Mouse (Mus musculus) G1E-ER4 (cell line): ENCODE results near the gene Gna11. TPM values are rescaled to one million over a fixed set of nuclear protein-coding genes. Genes with fewer than 3 reads are reported as not detected.

ENCODE experiments used
- GATA1 ChIP-seq: IDR thresholded peaks from one replicate; pipeline ENCODE4 v1.8.0; 2012; ENCODE audit warnings: low read length, inconsistent platforms
- polyA plus RNA-seq: library from polyadenylated mRNA; stranded (reverse); fragments of >175 nt; gene quantifications from 2 replicates; pipeline ENCODE4 v1.2.3, GENCODE M21; 2012

Gna11 gene
- 15.0 and 16.3 TPM in 2 replicates for polyA plus RNA-seq

DNA sequence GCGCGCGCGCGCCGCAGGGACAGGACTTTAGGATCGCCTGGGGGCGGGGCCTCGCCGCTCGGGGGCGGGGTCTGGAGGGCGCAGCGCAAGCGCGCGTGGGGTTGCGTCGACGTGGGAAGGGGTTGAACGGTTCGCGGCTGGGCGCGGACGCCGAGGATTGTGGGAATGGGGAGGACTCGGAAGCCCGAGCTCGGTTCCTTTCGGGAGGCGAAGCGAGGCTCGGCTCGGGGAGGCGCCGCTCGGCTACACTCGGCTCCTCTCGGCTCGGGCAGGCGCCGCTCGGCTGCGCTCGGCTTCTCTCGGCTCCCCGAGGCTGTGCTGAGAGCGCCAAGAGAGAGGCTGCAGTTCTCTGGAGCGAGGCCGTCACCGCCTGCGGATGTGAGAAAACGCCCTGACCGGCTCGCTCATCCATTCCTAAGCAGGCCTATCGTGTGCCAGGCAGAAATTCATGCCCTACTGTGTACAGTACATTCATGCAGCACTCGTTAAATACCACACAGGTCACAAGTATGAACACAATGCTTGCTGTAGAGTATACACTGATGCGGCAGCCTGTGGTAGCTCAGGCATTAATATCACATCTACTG lies at the start of gene Gna11:
TSS of gene Gna11 (minus strand) at position 30 of the 587 bp plus-strand sequence.
- no peak for TF ChIP-seq GATA1

DNA sequence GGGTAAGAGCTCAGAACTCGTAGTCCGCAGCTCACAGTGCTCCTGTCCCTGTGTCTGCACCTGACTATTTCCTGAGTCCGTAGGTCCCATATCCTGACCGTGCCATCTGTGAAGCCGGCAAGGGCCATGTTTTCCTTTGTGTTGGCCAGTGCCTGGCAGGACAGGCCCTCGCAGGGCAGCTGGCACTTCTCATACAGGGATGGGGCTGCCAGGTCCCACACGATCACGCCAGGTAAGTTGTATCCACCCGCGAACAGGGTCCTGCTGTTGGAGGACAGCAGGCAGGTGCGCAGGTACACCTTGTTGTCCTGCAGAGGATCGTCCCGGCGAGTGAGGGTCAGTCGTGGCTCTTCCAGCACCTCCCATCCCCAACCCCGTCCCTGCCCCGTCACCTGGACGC lies 48.9 kb upstream of the Gna11 start:
- TF ChIP-seq GATA1 = no peak

GRCm38 (mm10) chr10:81593223-81593622 lies 48.2 kb upstream of the Gna11 start:
- TF ChIP-seq GATA1 = no peak

GRCm38 (mm10) chr10:81592631-81593030 lies 47.6 kb upstream of the Gna11 start:
- no peak for TF ChIP-seq GATA1

DNA sequence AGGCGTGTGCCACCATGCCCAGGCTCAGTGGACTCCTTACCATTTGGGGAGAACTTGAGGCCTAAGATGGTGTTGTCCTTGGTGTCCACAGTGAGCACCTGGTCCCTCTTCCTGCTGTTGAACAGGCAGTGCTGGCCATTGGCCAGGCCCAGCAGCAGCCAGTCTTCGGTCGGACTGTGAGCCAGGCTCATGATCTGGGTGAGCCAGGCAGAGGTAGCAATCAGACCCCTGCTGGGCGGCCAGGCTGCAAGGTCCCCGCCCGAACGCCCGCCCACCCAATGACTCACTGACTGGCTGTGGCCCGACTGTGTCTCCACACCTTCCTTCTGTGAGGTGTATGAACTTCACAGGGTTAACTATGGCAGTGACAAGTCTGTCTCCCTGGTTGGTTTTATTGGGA lies 46.9 kb upstream of the Gna11 start:
- no peak for TF ChIP-seq GATA1

DNA sequence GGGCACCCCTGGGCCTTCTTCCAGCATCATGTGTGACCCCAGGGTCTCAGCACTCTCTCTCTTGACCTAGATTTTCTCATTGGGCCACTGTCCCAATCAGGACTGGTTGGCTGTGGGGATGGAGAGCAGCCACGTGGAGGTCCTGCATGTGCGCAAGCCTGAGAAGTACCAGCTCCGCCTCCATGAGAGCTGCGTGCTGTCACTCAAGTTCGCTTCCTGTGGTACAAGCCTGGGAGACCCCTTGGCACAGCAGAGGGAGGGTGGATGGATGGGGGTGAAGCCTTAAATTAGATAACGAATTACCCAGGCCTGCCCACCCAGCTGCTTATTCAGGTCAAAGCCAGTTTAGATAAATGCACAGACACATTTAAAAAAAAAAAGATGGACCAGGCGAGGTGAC lies 43.7 kb upstream of the Gna11 start:
- TF ChIP-seq GATA1 = no peak

DNA sequence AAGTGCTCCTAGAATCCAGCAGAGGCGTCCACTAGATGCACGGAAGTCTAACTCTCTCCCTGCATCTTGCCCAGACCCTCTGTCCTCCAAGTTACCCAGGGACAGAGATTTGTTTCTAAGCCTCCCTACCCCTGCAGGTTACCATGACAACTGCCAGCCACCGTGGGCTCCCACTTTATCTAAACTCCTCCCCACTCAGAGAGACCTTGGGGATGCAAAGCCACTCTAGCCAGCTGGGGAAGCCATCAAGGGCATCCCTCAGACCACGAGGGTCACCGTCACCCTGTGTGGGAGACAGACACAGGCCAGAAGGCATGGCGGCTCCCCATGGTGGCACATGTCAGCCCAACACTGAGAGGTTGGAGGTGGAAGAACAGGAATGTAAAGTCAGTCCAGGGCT lies 38.4 kb upstream of the Gna11 start:
- no peak for TF ChIP-seq GATA1

DNA sequence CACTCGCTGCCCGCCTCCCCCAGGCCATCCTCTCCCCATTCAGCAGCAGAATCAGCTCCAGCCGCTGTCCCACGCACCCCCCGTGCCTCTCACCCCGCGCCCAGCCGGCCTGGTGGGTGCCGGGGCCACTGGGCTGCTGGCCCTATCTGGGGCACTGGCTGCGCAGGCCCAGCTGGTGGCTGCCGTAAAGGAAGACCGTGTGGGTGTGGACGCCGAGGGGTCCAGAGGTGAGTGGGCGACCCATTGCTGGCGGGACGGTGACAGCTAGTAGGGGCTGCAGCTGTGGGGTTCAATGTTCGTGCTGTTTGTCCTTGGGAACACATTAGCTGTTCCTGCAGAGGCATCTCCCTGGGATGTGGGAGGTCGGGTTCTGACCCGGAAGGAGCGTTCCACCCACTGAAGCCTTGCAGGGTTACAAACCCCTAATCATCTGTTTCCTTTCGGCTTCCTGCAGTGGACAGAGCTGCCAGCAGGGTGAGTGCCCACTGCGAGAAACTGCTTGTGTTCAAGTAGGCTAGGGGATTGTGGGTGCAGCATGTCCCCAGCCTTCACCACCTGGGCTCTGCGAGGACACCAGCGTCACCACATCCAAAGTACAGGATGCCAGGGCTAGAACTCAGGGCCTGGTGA lies 35.6 kb upstream of the Gna11 start:
- TF ChIP-seq GATA1 = no peak

GRCm38 (mm10) chr10:81579967-81580366 lies 35.0 kb upstream of the Gna11 start:
- no peak for TF ChIP-seq GATA1

DNA sequence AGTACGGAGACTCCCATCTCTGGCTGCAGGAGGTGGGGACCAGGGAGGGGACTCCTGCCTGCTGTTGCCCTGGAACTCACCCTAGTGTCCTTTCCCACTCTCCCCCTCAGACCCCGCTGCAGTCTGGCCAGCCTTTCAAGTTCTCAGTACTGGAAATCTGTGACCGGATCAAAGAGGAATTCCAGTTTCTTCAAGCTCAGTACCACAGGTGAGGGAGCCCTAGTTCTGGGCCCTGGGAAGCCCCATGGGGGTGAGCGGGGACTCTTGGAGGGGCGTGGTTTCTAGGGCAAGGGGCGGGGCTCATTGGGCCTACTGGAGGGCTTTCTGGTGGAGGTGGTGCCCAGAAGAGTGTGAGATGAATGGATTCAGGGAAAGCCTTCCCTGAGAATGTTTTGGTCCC lies 30.7 kb upstream of the Gna11 start:
- TF ChIP-seq GATA1 = no peak

GRCm38 (mm10) chr10:81575208-81575631 lies 30.2 kb upstream of the Gna11 start:
- no peak for TF ChIP-seq GATA1

DNA sequence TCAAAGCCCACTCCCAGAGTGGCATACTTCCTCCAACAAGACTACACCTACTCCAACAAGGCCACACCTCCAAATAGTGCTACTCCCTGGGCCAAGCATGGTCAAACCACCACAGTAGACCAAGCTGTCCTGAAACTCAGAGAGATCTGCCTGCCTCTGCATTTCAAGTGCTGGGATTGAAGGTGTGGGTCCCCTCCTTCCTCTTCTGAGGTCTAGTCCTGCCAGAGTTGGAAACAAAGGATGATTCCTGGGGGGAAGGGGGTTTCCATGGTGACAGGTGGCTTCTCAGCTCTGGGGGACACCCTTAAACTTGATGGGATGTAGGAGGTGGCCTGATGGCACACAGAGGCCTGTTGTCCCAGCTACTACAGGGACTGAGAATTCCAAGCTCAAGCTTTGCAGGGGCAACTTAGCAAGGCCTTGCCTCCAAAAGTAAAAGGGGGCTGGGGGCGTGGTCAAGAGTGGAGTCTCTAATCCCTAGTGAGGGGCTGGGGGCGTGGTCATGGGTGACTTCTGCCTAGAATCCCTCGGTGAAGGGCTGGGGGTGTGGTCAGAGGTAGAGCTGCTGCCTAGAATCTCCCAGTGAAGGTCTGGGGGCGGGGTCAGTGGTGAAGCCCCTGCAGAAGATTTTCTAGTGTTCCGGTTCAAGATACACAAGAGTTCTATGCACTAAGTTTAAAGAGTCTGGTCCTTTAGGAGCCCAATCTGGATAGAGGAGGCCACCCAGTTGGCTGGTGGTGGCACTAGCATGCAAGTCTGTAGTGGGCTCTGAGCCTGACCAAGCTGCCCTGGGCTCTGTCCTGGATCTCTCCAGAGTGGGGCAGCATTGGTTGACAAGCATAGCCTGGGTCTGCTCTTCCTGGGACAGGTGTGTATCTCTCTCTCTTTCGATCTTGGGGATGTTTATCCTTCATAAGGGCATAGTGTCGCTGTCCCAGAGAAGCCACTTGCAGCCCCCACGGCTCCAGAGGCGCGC lies 29.4 kb upstream of the Gna11 start, which contains the start of gene Tle2:
TSS of gene Tle2 (plus strand) at position 481 of the 976 bp plus-strand sequence.
- no peak for TF ChIP-seq GATA1

DNA sequence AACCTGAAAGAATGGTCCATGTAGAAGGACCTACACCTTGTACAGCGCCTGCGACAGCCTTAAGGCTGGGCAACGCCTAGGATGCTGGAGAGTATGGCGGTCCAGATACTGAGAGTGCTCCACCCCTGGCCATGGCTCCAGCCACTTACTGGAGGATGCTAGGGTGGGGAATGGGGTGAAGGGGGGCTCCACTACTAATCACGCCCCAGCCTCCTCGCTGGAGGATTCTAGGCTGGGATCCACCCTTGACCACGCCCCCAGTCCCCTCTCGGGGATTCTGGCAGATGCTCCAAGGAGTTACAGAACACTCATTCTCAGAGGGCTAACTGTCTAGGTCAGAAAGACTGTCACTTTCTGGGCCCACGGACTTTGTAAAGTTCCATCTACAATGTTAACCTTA lies 28.0 kb upstream of the Gna11 start:
- no peak for TF ChIP-seq GATA1

DNA sequence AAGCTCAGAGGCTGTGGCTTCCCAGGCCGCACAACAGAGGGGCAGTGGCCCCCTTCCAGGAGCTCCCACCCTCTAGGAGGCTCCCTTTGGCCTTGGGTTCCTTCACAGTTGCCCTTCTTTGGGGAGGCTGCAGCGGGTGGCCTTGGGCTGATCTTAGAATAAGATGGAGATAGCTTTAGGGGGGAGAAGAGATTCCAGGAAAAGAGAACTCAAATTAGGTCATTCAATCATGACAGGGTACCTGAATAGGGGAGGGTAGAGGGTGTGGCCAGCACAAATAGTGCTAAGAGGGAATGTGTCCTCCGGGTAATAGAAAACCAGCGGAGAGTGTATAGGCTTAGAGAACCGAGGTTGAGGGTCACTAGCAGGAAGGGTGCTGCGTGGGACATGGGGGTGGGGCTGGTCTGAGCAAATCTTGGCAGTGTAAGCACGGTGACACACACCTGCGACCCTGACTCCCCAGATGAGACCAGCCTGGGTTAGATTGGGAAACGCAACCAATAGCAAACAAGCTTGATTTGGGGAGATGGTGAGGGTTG lies 27.2 kb upstream of the Gna11 start:
- no peak for TF ChIP-seq GATA1

- no peak for TF ChIP-seq GATA1
Measured at GRCm38 (mm10) chr10:81571501-81571876, 26.5 kb upstream of the Gna11 start.

DNA sequence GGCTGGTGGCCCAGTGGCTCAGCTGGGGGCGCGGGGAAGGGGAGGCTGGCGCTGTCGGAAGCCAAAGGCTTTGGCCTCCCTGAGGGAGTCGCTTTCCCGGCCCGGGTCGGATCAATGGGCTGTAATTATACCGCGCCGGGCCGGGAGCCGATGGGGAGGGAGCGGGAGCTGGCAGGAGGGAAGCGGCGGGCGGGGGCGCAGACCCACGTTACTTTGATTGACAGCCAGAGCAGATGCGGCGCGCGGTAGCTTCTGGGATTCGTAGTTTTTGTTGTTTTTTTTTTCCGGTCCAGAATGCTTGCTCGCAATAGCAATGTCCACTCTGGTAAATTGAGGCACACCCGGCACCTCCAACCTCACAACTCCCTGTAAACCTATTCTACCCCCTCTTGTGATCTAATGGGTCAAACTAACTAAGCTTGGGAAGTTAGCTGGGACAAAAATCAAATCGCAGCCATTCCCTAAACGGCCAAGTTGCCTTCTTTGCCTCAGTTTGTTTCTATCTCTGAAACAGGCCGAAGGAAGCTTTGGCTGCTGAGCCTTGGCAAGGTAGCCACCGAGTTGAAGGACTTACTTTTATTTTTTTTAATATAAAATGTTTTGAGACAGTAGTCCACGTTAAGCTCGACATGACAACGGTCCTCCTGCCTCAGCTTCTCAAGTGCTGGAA lies 26.0 kb upstream of the Gna11 start:
- TF ChIP-seq GATA1 = no peak
